Mouse (Mus musculus) forebrain, embryonic 11.5 days (tissue): ENCODE results near the gene 7530416G11Rik. TPM values are rescaled to one million over a fixed set of nuclear protein-coding genes. Genes with fewer than 3 reads are reported as not detected.

ENCODE experiments used
- ATAC-seq: fragments of 200-750 bp; cut with Nextera tagmentation; replicated peaks from 2 replicates; pipeline ENCODE4 v1.8.0; 2017; ENCODE audit warnings: moderate TSS enrichment; ENCODE audit not compliant: low FRiP score
- DNase-seq: peaks from one replicate; pipeline ENCODE4 v3.0.0-alpha.2; 2017; ENCODE audit warnings: low spot score
- H3K27ac ChIP-seq: fragments of 300-500 bp; sonication (generic); 2 replicates; pipeline ENCODE4 v1.5.1; 2014; ENCODE audit warnings: low read depth, low read length
- H3K27me3 ChIP-seq: fragments of 300-500 bp; sonication (generic); 2 replicates; pipeline ENCODE4 v1.6.1; 2014; ENCODE audit warnings: mild to moderate bottlenecking, low read length, mixed read lengths; ENCODE audit not compliant: control insufficient read depth, insufficient read depth
- H3K36me3 ChIP-seq: fragments of 300-500 bp; sonication (generic); 2 replicates; pipeline ENCODE4 v1.6.1; 2014; ENCODE audit warnings: mild to moderate bottlenecking, low read length, moderate library complexity, mixed read lengths; ENCODE audit not compliant: control insufficient read depth, insufficient read depth
- H3K4me1 ChIP-seq: fragments of 300-500 bp; sonication (generic); replicated peaks from 2 replicates; pipeline ENCODE4 v1.6.1; 2014; ENCODE audit warnings: low read length, mixed read lengths; ENCODE audit not compliant: control insufficient read depth, insufficient read depth
- H3K4me2 ChIP-seq: fragments of 300-500 bp; sonication (generic); 2 replicates; pipeline ENCODE4 v1.6.1; 2014; ENCODE audit warnings: low read depth, mild to moderate bottlenecking, low read length, moderate library complexity, mixed read lengths; ENCODE audit not compliant: severe bottlenecking
- H3K4me3 ChIP-seq: fragments of 300-500 bp; sonication (generic); 2 replicates; pipeline ENCODE4 v1.5.1; 2014; ENCODE audit warnings: low read depth, low read length
- H3K9ac ChIP-seq: fragments of 300-500 bp; sonication (generic); 2 replicates; pipeline ENCODE4 v1.6.1; 2014; ENCODE audit warnings: low read length
- H3K9me3 ChIP-seq: fragments of 300-500 bp; sonication (generic); 2 replicates; pipeline ENCODE4 v1.6.1; 2016; ENCODE audit warnings: low read length, mixed read lengths; ENCODE audit not compliant: control insufficient read depth
- WGBS: fragments of 180-500 bp; shearing (Covaris S2); extraction: QIAGEN DNeasy Blood & Tissue Kit; methylation state at CpG from one replicate; pipeline ENCODE4 v1.1.7; 2014; 5-methylcytosine and 5-hydroxymethylcytosine counted together
- polyA plus RNA-seq: library from polyadenylated mRNA; unstranded; fragments of >200 nt; fragmentation: Nextera tagmentation; extraction: Ambion mirVana; gene quantifications from 2 replicates; pipeline ENCODE4 v1.2.1, GENCODE M21; 2014

The 7530416G11Rik gene
- polyA plus RNA-seq, 1 experiment from 2014 or later = not detected

GRCm38 (mm10) chr15:85497548-85497947, 5.5 kb downstream of the 7530416G11Rik start:
- no peaks in the 10 kb centered on the region; the same call in 1 of the 2 replicates for H3K27me3 ChIP-seq
- ATAC-seq (peak; percentile 40), DNase-seq (no peak)
- H3K4me3 ChIP-seq = no peak overlapping the region
- H3K27ac ChIP-seq = peak overlapping the region; percentile 90
- no peaks in the 10 kb centered on the region for H3K9me3 ChIP-seq
- peaks cover 31% of the 10 kb centered on the region for H3K4me1 ChIP-seq
- H3K4me2 ChIP-seq = no peak overlapping the region
- H3K36me3 ChIP-seq = no peaks in the 10 kb centered on the region
- WGBS = 70% methylated on average over 4 of the region's 4 CpGs
- H3K9ac ChIP-seq = peak overlapping the region; percentile 14; the same call in 1 of the 2 replicates

- no peaks in the 10 kb centered on the region; the same call in 1 of the 2 replicates for H3K27me3 ChIP-seq
- peak; percentile 71 for DNase-seq
These were observed 8.8 kb downstream of the 7530416G11Rik start for GRCm38 (mm10) chr15:85494163-85494621.

GRCm38 (mm10) chr15:85489751-85490150, 13.3 kb downstream of the 7530416G11Rik start:
- Histone ChIP-seq H3K4me1 (peaks cover 20% of the 10 kb centered on the region), H3K9ac (no peak overlapping the region), H3K27ac (peak overlapping the region; percentile 71; the same call in 1 of the 2 replicates), H3K27me3 (no peaks in the 10 kb centered on the region; the same call in 1 of the 2 replicates), H3K36me3 (no peaks in the 10 kb centered on the region), H3K4me2 (no peak overlapping the region), H3K9me3 (no peaks in the 10 kb centered on the region), H3K4me3 (no peak overlapping the region)
- WGBS = 55% methylated on average over 7 of the region's 7 CpGs
- ATAC-seq (peak; percentile 28; the same call in 1 of the 2 replicates), DNase-seq (no peak)

More at GRCm38 (mm10) chr15:85494163-85494621, 8.8 kb downstream of the 7530416G11Rik start:
- Histone ChIP-seq H3K4me2 (no peak overlapping the region), H3K4me3 (no peak overlapping the region), H3K4me1 (peaks cover 35% of the 10 kb centered on the region), H3K9ac (no peak overlapping the region), H3K27ac (peak overlapping the region; percentile 47), H3K9me3 (no peaks in the 10 kb centered on the region), H3K36me3 (no peaks in the 10 kb centered on the region)
- ATAC-seq = peak; percentile 57
- WGBS = 8% methylated on average over 11 of the region's 11 CpGs

- peaks cover 13% of the 10 kb centered on the region for H3K4me1 ChIP-seq
- no peak overlapping the region for H3K4me3 ChIP-seq
- no peak overlapping the region for H3K4me2 ChIP-seq
- H3K36me3 ChIP-seq = no peaks in the 10 kb centered on the region
- H3K27me3 ChIP-seq = no peaks in the 10 kb centered on the region; the same call in 1 of the 2 replicates
- WGBS = 80% methylated on average over 10 of the region's 10 CpGs
- ATAC-seq (no peak), DNase-seq (no peak)
- H3K9ac ChIP-seq = no peak overlapping the region
- H3K27ac ChIP-seq = no peak overlapping the region; the same call in 1 of the 2 replicates
- H3K9me3 ChIP-seq = no peaks in the 10 kb centered on the region
These were observed 14.1 kb downstream of the 7530416G11Rik start for GRCm38 (mm10) chr15:85488900-85489299.

- H3K4me1 ChIP-seq = peaks cover 7% of the 10 kb centered on the region
- ATAC-seq (peak; percentile 66; the same call in 1 of the 2 replicates), DNase-seq (peak; percentile 73)
- no peak overlapping the region; the same call in 1 of the 2 replicates for H3K9ac ChIP-seq
- H3K4me2 ChIP-seq = no peak overlapping the region
- 31% methylated on average over 3 of the region's 3 CpGs for WGBS
- H3K36me3 ChIP-seq = no peaks in the 10 kb centered on the region
- H3K27me3 ChIP-seq = no peaks in the 10 kb centered on the region
- no peak overlapping the region for H3K4me3 ChIP-seq
- H3K27ac ChIP-seq = no peak overlapping the region
- no peaks in the 10 kb centered on the region for H3K9me3 ChIP-seq
These were observed 22.4 kb downstream of the 7530416G11Rik start for GRCm38 (mm10) chr15:85480630-85481029.

- Histone ChIP-seq H3K4me1 (peaks cover 7% of the 10 kb centered on the region), H3K27ac (no peak overlapping the region), H3K36me3 (no peaks in the 10 kb centered on the region), H3K9me3 (no peaks in the 10 kb centered on the region), H3K9ac (no peak overlapping the region), H3K4me3 (no peak overlapping the region), H3K4me2 (no peak overlapping the region), H3K27me3 (no peaks in the 10 kb centered on the region)
- no peak for ATAC-seq
- 58% methylated on average over 5 of the region's 5 CpGs for WGBS
- no peak for DNase-seq
These were observed 23.1 kb downstream of the 7530416G11Rik start for GRCm38 (mm10) chr15:85479919-85480318.

- no peak overlapping the region for H3K27ac ChIP-seq
- no peaks in the 10 kb centered on the region for H3K27me3 ChIP-seq
- no peaks in the 10 kb centered on the region for H3K36me3 ChIP-seq
- no peak overlapping the region for H3K4me2 ChIP-seq
- ATAC-seq = no peak
- H3K4me3 ChIP-seq = no peak overlapping the region
- H3K4me1 ChIP-seq = peaks cover 7% of the 10 kb centered on the region
- no peaks in the 10 kb centered on the region for H3K9me3 ChIP-seq
- no peak for DNase-seq
- WGBS = 87% methylated on average over 12 of the region's 12 CpGs
- no peak overlapping the region for H3K9ac ChIP-seq
These were observed 23.7 kb downstream of the 7530416G11Rik start for GRCm38 (mm10) chr15:85479365-85479764.

GRCm38 (mm10) chr15:85477584-85477983, 25.4 kb downstream of the 7530416G11Rik start:
- H3K4me3 ChIP-seq = no peak overlapping the region
- no peaks in the 10 kb centered on the region for H3K27me3 ChIP-seq
- no peaks in the 10 kb centered on the region for H3K36me3 ChIP-seq
- H3K9ac ChIP-seq = no peak overlapping the region
- WGBS = 44% methylated on average over 1 of the region's 1 CpGs
- DNase-seq (peak; percentile 84), ATAC-seq (no peak; the same call in 1 of the 2 replicates)
- no peak overlapping the region for H3K4me2 ChIP-seq
- no peak overlapping the region for H3K27ac ChIP-seq
- H3K9me3 ChIP-seq = no peaks in the 10 kb centered on the region
- peaks cover 7% of the 10 kb centered on the region for H3K4me1 ChIP-seq

- no peaks in the 10 kb centered on the region; the same call in 1 of the 2 replicates for H3K4me1 ChIP-seq
- no peaks in the 10 kb centered on the region for H3K9me3 ChIP-seq
- H3K4me2 ChIP-seq = no peak overlapping the region
- ATAC-seq (no peak), DNase-seq (no peak)
- no peaks in the 10 kb centered on the region for H3K27me3 ChIP-seq
- H3K36me3 ChIP-seq = no peaks in the 10 kb centered on the region; the same call in 1 of the 2 replicates
- no peak overlapping the region for H3K4me3 ChIP-seq
- 84% methylated on average over 3 of the region's 3 CpGs for WGBS
- no peak overlapping the region for H3K27ac ChIP-seq
- H3K9ac ChIP-seq = no peak overlapping the region
These were observed 28.3 kb downstream of the 7530416G11Rik start for GRCm38 (mm10) chr15:85474697-85475096.
